Mouse (Mus musculus): ENCODE measurements around the gene Usp4. TPM values are rescaled to one million over a fixed set of nuclear protein-coding genes. Genes with fewer than 3 reads are reported as not detected.

Usp4 gene
- 160 TPM for polyA plus RNA-seq (2017; shearing (Covaris generic))

DNA sequence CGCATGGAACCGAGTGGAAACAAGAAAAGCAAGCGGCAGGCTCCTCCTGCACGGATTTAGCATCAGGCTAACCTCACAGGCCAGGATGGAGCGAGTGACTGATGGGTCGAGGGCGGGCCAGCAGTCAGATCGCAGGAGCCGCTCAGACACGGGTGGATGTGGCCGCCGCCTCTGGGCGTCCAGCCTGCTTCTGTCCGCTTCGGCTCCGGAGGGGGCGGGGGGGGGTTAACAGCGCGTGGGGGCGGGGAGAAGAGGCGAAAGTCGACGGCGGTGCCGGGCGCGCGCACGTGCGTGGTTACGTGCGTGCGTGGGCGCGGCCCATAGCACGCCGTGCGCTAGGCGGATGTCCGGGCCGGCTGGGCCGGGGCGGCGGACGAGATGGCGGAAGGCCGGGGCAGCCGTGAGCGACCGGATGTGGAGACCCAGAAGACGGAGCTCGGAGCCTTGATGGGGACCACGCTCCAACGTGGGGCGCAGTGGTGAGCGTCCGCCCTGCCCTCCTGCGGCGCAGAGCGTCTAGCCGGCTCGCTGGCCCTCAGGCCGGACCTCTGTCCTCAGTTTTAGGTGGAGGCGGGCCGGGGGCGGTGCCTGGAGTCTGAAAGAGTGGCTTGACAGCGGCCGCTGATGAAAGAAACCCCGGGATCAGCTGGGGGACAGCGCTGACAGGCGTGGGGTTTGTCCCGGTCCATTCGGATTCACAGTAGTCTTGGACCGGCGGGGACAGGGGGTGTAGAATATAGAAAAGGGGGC lies at the start of gene Usp4:
TSS of gene Usp4 (plus strand) at position 314 of the 750 bp plus-strand sequence.

DNA sequence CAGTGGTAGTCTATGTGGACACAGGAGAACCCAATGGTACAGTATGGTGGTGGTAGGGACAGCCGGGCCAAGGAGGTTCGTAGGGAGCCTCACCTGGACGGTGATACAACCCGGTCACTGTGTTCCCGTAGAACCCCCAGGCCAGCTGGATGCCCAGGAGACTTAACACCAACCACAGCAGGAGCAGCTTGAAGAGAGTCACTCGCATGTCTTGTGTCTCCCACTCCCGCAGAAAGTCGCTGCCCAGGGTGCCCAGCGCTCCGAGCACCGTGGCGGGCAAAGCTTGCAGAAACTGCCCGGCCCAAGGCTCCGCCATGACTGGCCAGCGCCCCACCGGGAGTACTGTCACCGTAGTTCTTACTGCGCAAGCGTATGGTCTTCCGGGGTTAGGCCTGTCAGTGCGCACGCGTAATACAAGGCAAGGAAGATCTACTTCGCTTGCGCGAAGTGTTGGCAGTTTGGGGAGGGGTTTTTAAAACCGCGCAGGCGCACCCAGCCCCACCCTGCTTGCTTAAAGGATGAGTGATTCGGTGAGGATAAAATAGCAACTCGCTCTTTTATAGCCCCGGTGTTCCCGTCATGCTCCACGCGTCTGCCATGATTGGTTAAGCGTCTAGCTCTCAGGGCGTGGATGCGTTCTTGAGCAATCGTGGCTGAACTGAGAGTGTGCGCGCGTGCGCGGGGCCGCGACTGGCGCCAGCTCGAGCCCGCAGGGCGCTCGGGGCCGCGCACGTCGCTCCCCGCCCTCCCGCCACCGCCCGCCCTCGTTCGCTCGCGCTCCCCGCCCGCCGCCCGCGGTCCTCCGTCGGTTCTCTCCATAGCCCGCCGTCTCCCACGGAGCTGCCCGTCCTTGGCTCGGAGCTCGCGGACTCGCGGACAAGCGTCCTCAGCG lies 41.8 kb upstream of the Usp4 start, which contains the start of the genes Rhoa and Tcta:
TSS of gene Rhoa (plus strand) at position 501 of the 892 bp plus-strand sequence.
TSS of gene Tcta (minus strand) at position 532 of the 892 bp plus-strand sequence.

DNA sequence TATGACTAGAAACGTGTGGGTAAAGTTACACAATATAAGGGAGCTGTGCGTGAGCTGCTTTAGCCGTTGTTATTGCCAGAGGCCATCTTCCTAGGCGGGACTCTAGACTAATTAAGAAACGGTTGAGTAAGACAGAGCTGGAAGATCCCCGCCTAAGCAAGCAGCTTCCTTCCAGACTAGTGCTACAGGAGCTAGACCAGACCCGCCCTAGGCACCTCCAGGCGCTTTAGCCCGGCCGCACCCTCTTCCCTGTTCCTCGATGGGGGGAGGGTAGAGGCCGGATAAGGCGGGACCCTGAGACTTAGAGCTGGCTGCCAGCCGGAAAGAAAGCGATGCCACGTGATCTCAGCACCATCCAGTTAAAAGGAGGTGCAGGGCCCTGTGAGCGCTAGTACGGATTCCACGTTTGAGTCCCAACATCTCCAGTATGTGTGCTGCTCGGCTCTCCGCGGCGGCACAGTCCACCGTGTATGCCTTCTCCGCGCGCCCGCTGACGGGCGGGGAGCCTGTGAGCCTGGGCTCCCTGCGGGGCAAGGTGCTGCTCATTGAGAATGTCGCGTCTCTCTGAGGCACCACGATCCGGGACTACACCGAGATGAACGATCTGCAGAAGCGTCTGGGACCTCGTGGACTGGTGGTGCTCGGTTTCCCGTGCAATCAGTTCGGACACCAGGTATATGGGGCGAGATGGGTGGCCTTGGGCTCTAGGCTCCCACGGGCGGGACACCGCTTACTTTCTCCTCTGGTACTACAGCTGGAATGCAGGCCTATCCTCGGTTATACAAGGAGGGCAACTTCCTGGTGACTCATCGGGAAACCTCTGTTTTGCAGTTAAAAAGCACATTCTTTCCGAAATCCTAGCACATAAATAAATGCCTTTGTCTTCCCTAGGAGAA lies 8.5 kb upstream of the Usp4 start, which contains the start of gene Gpx1:
TSS of gene Gpx1 (plus strand) at position 18 of the 896 bp plus-strand sequence.

DNA sequence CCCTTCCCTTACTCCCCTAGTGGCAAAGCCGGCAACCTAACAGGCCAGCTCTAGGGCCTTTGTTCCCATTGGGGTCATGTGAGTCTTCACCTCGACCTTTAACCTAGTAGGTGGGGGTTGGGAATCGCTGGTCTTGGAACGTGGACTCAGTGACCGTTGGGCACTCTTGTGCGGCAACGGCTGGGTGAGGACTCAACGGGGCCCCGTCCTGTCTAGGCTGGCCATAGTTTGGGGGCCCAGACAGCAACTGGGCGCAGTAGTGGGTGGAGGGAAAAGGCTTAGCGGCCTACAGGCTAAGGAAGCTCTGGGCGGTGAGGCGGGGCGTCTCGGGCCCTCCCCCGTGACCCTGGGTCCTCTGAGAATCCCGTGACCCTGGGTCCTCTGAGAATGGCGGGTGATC lies 45.0 kb downstream of the Usp4 start, which contains the start of gene 1700102P08Rik:
TSS of gene 1700102P08Rik (plus strand) at position 130 of the 400 bp plus-strand sequence.

DNA sequence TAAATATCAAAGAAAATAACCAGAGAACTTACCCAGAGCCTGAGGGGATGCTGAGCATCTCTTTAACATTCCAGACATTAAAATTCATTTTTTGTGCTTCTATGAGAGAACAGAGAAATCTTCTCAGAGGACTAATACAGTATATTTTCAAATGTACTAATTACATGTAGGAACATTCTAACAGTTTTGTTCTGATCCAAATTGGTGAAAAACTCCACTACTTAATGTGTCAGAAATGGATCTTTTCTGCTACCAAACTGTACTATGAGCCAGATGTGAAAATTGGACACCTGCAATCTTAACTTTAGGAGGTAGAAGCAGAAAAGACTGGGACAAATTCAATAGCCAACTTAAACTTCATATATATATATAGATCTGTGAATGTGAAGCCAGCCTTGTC lies 80.7 kb downstream of the Usp4 start, which contains the start of gene Ccdc36:
TSS of gene Ccdc36 (minus strand) at position 101 of the 400 bp plus-strand sequence.

DNA sequence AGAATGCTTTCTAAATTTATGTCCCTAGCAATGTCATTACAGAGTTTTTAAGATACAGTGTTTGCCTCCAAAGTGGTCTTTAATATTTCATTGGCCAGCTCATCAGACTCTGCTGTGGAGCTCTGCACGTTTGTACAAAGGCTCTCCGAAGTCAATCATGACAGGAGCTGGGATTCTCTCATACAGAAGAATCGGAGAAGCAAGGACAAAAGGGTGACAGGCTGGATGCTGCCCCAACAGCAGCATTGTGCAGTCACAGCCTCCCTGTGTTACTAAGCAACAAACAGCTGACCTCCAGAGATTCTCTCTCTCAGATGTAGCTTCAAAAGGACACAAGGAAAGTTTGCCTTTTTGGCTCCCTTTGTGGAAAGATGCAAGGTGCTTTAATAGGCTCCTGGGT lies 88.5 kb downstream of the Usp4 start, which contains the start of gene BC048562:
TSS of gene BC048562 (plus strand) at position 301 of the 400 bp plus-strand sequence.

Other genes with a start within 250 kb of the Usp4 start
- 0.81 TPM for gene Bsn, start 157.5 kb upstream of the Usp4 start, polyA plus RNA-seq (2017; shearing (Covaris generic))
- gene Dag1, start 83.9 kb upstream of the Usp4 start, polyA plus RNA-seq (2017; shearing (Covaris generic)): 6.7 TPM
- 2.3 TPM for gene Nicn1, start 57.4 kb upstream of the Usp4 start, polyA plus RNA-seq (2017; shearing (Covaris generic))
- 0.56 TPM for gene Amt, start 51.0 kb upstream of the Usp4 start, polyA plus RNA-seq (2017; shearing (Covaris generic))
- 391 TPM for gene Rhoa, start 41.7 kb upstream of the Usp4 start, polyA plus RNA-seq (2017; shearing (Covaris generic))
- gene Tcta, start 41.7 kb upstream of the Usp4 start, polyA plus RNA-seq (2017; shearing (Covaris generic)): 17.6 TPM
- gene Gpx1, start 8.9 kb upstream of the Usp4 start, polyA plus RNA-seq (2017; shearing (Covaris generic)): 741 TPM
- gene 1700102P08Rik, start 45.0 kb downstream of the Usp4 start, polyA plus RNA-seq (2017; shearing (Covaris generic)): 4.3 TPM
- not detected for gene Ccdc36, start 80.6 kb downstream of the Usp4 start, polyA plus RNA-seq (2017; shearing (Covaris generic))
- not detected for gene BC048562, start 88.6 kb downstream of the Usp4 start, polyA plus RNA-seq (2017; shearing (Covaris generic))
- gene Ccdc71, start 112.7 kb downstream of the Usp4 start, polyA plus RNA-seq (2017; shearing (Covaris generic)): 54.7 TPM
- gene Klhdc8b, start 113.7 kb downstream of the Usp4 start, polyA plus RNA-seq (2017; shearing (Covaris generic)): 5.2 TPM
- gene Lamb2, start 131.9 kb downstream of the Usp4 start, polyA plus RNA-seq (2017; shearing (Covaris generic)): 0.20 TPM
- gene Usp19, start 142.7 kb downstream of the Usp4 start, polyA plus RNA-seq (2017; shearing (Covaris generic)): 169 TPM
- 111 TPM for gene Qars, start 159.9 kb downstream of the Usp4 start, polyA plus RNA-seq (2017; shearing (Covaris generic))
- 148 TPM for gene Qrich1, start 169.0 kb downstream of the Usp4 start, polyA plus RNA-seq (2017; shearing (Covaris generic))
- 103 TPM for gene Impdh2, start 212.4 kb downstream of the Usp4 start, polyA plus RNA-seq (2017; shearing (Covaris generic))
- gene Ndufaf3, start 219.6 kb downstream of the Usp4 start, polyA plus RNA-seq (2017; shearing (Covaris generic)): 79.9 TPM
- 158 TPM for gene Dalrd3, start 222.0 kb downstream of the Usp4 start, polyA plus RNA-seq (2017; shearing (Covaris generic))
- gene Wdr6, start 230.9 kb downstream of the Usp4 start, polyA plus RNA-seq (2017; shearing (Covaris generic)): 99.9 TPM
- gene P4htm, start 249.8 kb downstream of the Usp4 start, polyA plus RNA-seq (2017; shearing (Covaris generic)): 16.5 TPM